Mouse (Mus musculus) liver, embryonic 14.5 days (tissue): ENCODE data around the gene Speer4f1.

Experiments
- CTCF ChIP-seq: IDR thresholded peaks from 2 replicates; pipeline ENCODE4 v1.5.1; 2016; ENCODE audit warnings: antibody characterized with exemption, low read depth, control low read depth
- EP300 ChIP-seq: IDR thresholded peaks from 2 replicates; pipeline ENCODE4 v1.6.1; 2016; ENCODE audit warnings: antibody characterized with exemption, low read depth

DNA sequence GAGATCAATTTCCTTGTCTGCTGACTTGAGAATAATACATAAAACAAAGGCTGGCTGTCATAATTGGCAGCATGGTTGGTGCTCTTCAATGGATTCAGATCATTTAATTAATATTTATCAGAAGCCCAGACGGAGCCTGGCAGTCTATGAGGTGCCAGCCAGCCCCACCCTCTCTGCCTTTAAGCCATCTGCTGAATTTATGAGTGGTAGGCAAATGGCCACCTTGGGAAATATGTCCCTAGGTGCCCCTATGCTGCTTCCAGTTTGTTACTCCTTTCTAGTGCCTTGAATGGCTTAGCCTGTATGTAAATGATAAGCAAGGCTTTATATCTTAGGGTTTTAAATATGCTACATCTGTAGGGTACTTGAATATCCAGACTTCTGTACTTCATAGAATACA lies 25.0 kb downstream of the Speer4f1 start:
- no peak for TF ChIP-seq CTCF
- no peak for TF ChIP-seq EP300
